Mouse (Mus musculus) myocyte (in vitro differentiated cells): ENCODE measurements around the gene Hoxd11. TPM values are rescaled to one million over a fixed set of nuclear protein-coding genes. Genes with fewer than 3 reads are reported as not detected.

Source experiments
- H3K27me3 ChIP-seq: one replicate; pipeline ENCODE4 v1.6.1; 2011; ENCODE audit not compliant: control insufficient read depth, insufficient read depth, insufficient read length
- H3K36me3 ChIP-seq: one replicate; pipeline ENCODE4 v1.6.1; 2011; ENCODE audit not compliant: control insufficient read depth, insufficient read depth
- H3K4me2 ChIP-seq: one replicate; pipeline ENCODE4 v1.6.1; 2011; ENCODE audit warnings: low read depth, control low read depth
- H3K4me3 ChIP-seq: one replicate; pipeline ENCODE4 v1.5.1; 2011; ENCODE audit warnings: mild to moderate bottlenecking, control low read depth, moderate library complexity
- H3K79me2 ChIP-seq: one replicate; pipeline ENCODE4 v1.6.1; 2011; ENCODE audit not compliant: control insufficient read depth, insufficient read depth
- H3ac ChIP-seq: one replicate; pipeline ENCODE4 v1.6.1; 2011; ENCODE audit not compliant: control insufficient read depth, insufficient read length
- CEBPB ChIP-seq: IDR thresholded peaks from 2 replicates; pipeline ENCODE4 v1.6.1; 2011; ENCODE audit warnings: mild to moderate bottlenecking, moderate library complexity; ENCODE audit not compliant: poor library complexity, insufficient read depth, severe bottlenecking
- E2F4 ChIP-seq: IDR thresholded peaks from one replicate; pipeline ENCODE4 v1.6.1; 2011; ENCODE audit warnings: mild to moderate bottlenecking, control low read depth, moderate library complexity; ENCODE audit not compliant: insufficient read depth
- MAX ChIP-seq: IDR thresholded peaks from one replicate; pipeline ENCODE4 v1.6.1; 2011; ENCODE audit warnings: low read depth, mild to moderate bottlenecking, control low read depth
- MYOD1 ChIP-seq, 3 experiments: IDR thresholded peaks; one replicate each; pipeline ENCODE4 v1.6.1; 2011; ENCODE audit warnings: control low read depth in 2 of 3, low read depth in 2 of 3, mild to moderate bottlenecking in 2 of 3, moderate library complexity in 1 of 3; ENCODE audit not compliant: insufficient read length in 2 of 3, control insufficient read depth in 1 of 3
- MYOG ChIP-seq, 3 experiments: IDR thresholded peaks; one replicate each; pipeline ENCODE4 v1.6.1; 2011; ENCODE audit warnings: control low read depth in 2 of 3, low read depth in 2 of 3, mild to moderate bottlenecking in 2 of 3; ENCODE audit not compliant: insufficient read length in 2 of 3, control insufficient read depth in 1 of 3, insufficient read depth in 1 of 3
- POLR2A ChIP-seq: IDR thresholded peaks from one replicate; pipeline ENCODE4 v1.6.1; 2011; ENCODE audit warnings: low read depth, mild to moderate bottlenecking, control low read depth, moderate library complexity; ENCODE audit not compliant: insufficient read length
- POLR2AphosphoS2 ChIP-seq: IDR thresholded peaks from one replicate; pipeline ENCODE4 v1.6.1; 2011; ENCODE audit warnings: low read depth, control low read depth; ENCODE audit not compliant: insufficient read length
- REST ChIP-seq: IDR thresholded peaks from one replicate; pipeline ENCODE4 v1.6.1; 2011; ENCODE audit warnings: mild to moderate bottlenecking, control low read depth, moderate library complexity; ENCODE audit not compliant: insufficient read depth, insufficient read length
- SRF ChIP-seq: IDR thresholded peaks from one replicate; pipeline ENCODE4 v1.6.1; 2011; ENCODE audit warnings: low read depth; ENCODE audit not compliant: control insufficient read depth, insufficient read length
- TCF12 ChIP-seq: IDR thresholded peaks from one replicate; pipeline ENCODE4 v1.6.1; 2011; ENCODE audit warnings: mild to moderate bottlenecking, control low read depth; ENCODE audit not compliant: poor library complexity, insufficient read depth, severe bottlenecking
- TCF3 ChIP-seq: IDR thresholded peaks from one replicate; pipeline ENCODE4 v1.6.1; 2011; ENCODE audit warnings: low read depth, control low read depth; ENCODE audit not compliant: insufficient read length
- USF1 ChIP-seq: IDR thresholded peaks from one replicate; pipeline ENCODE4 v1.6.1; 2011; ENCODE audit warnings: low read depth, mild to moderate bottlenecking, control low read depth, moderate library complexity
- polyA plus RNA-seq: library from polyadenylated mRNA; unstranded; fragments of >200 nt; fragmentation: generic; extraction: Trizol; gene quantifications from one replicate; pipeline ENCODE4 v1.2.1, GENCODE M21; 2012; ENCODE audit warnings: missing spikeins

Gene Hoxd11
- polyA plus RNA-seq, 1 experiment = not detected

GRCm38 (mm10) chr2:74677106-74677505 is 2.3 kb upstream of the Hoxd11 start:
- peaks cover 75% of the 10 kb centered on the region for H3K27me3 ChIP-seq
- H3ac ChIP-seq = no peak overlapping the region
- H3K4me3 ChIP-seq = no peak overlapping the region
- no peak overlapping the region for H3K4me2 ChIP-seq
- H3K36me3 ChIP-seq = no peaks in the 10 kb centered on the region
- TF ChIP-seq POLR2A (no peak), MYOD1 (IDR thresholded peaks at IDR 0.05; ENCODE audit: control insufficient read depth in 1 of 3, insufficient read length in 2 of 3, low read depth in 2 of 3) (no peak), TCF12 (no peak), E2F4 (no peak), MYOG (IDR thresholded peaks at IDR 0.05; ENCODE audit: control insufficient read depth in 1 of 3, insufficient read depth in 1 of 3, insufficient read length in 2 of 3, low read depth in 2 of 3) (no peak), SRF (no peak), MAX (no peak), USF1 (no peak), REST (no peak), POLR2AphosphoS2 (no peak), CEBPB (no peak), TCF3 (no peak)
- H3K79me2 ChIP-seq = no peaks in the 10 kb centered on the region

GRCm38 (mm10) chr2:74679596-74679971 is 227 bp downstream of the Hoxd11 start:
- Histone ChIP-seq H3K4me2 (no peak overlapping the region), H3ac (no peak overlapping the region), H3K36me3 (no peaks in the 10 kb centered on the region), H3K27me3 (peaks cover 71% of the 10 kb centered on the region), H3K79me2 (no peaks in the 10 kb centered on the region), H3K4me3 (no peak overlapping the region)
- no peak for TF ChIP-seq REST
- TF ChIP-seq POLR2AphosphoS2 = no peak
- no peak for TF ChIP-seq CEBPB
- no peak for TF ChIP-seq USF1
- no peak for TF ChIP-seq MYOD1 (IDR thresholded peaks at IDR 0.05; ENCODE audit: control insufficient read depth in 1 of 3, insufficient read length in 2 of 3, low read depth in 2 of 3)
- TF ChIP-seq POLR2A = no peak
- TF ChIP-seq TCF3 = no peak
- TF ChIP-seq MAX = no peak
- TF ChIP-seq SRF = no peak
- TF ChIP-seq E2F4 = no peak
- no peak for TF ChIP-seq MYOG (IDR thresholded peaks at IDR 0.05; ENCODE audit: control insufficient read depth in 1 of 3, insufficient read depth in 1 of 3, insufficient read length in 2 of 3, low read depth in 2 of 3)

GRCm38 (mm10) chr2:74679980-74680379 is 623 bp downstream of the Hoxd11 start:
- no peaks in the 10 kb centered on the region for H3K79me2 ChIP-seq
- no peak overlapping the region for H3K4me3 ChIP-seq
- no peaks in the 10 kb centered on the region for H3K36me3 ChIP-seq
- no peak overlapping the region for H3ac ChIP-seq
- H3K27me3 ChIP-seq = peaks cover 67% of the 10 kb centered on the region
- TF ChIP-seq MYOG (IDR thresholded peaks at IDR 0.05; ENCODE audit: control insufficient read depth in 1 of 3, insufficient read depth in 1 of 3, insufficient read length in 2 of 3, low read depth in 2 of 3) = no peak
- TF ChIP-seq MYOD1 (IDR thresholded peaks at IDR 0.05; ENCODE audit: control insufficient read depth in 1 of 3, insufficient read length in 2 of 3, low read depth in 2 of 3) = no peak
- TF ChIP-seq E2F4 = no peak
- no peak for TF ChIP-seq USF1
- no peak for TF ChIP-seq POLR2AphosphoS2
- TF ChIP-seq MAX = no peak
- TF ChIP-seq TCF3 = no peak
- no peak for TF ChIP-seq CEBPB
- TF ChIP-seq POLR2A = no peak
- no peak for TF ChIP-seq SRF
- TF ChIP-seq TCF12 = no peak
- TF ChIP-seq REST = no peak
- no peak overlapping the region for H3K4me2 ChIP-seq

- H3K4me2 ChIP-seq = no peak overlapping the region
- H3K27me3 ChIP-seq = peaks cover 59% of the 10 kb centered on the region
- H3K4me3 ChIP-seq = no peak overlapping the region
- no peak for TF ChIP-seq MYOD1 (IDR thresholded peaks at IDR 0.05; ENCODE audit: control insufficient read depth in 1 of 3, insufficient read length in 2 of 3, low read depth in 2 of 3)
- no peak for TF ChIP-seq MAX
- TF ChIP-seq E2F4 = no peak
- TF ChIP-seq USF1 = no peak
- no peak for TF ChIP-seq REST
- TF ChIP-seq POLR2AphosphoS2 = no peak
- no peak for TF ChIP-seq MYOG (IDR thresholded peaks at IDR 0.05; ENCODE audit: control insufficient read depth in 1 of 3, insufficient read depth in 1 of 3, insufficient read length in 2 of 3, low read depth in 2 of 3)
- no peak for TF ChIP-seq TCF12
- no peak for TF ChIP-seq TCF3
- no peak for TF ChIP-seq CEBPB
- TF ChIP-seq SRF = no peak
- TF ChIP-seq POLR2A = no peak
- H3K79me2 ChIP-seq = no peaks in the 10 kb centered on the region
- no peaks in the 10 kb centered on the region for H3K36me3 ChIP-seq
- H3ac ChIP-seq = no peak overlapping the region
These were observed 1.4 kb downstream of the Hoxd11 start for GRCm38 (mm10) chr2:74680561-74681398.
